Mouse (Mus musculus): ENCODE results near the gene Hsf2. TPM values are rescaled to one million over a fixed set of nuclear protein-coding genes. Genes with fewer than 3 reads are reported as not detected.
"Not testable (repeated sequence)": the region's sequence is repeated elsewhere in the genome, so short reads cannot be mapped to it uniquely, and the experiment has no call there.

Gene Hsf2
- total RNA-seq, 2 experiments from 2014 or later = 31.9 to 33.5 TPM

- no peak for DNase-seq (ENCODE audit: extremely low spot score in 1 of 2, low spot score in 1 of 2)
These were observed 45.5 kb downstream of the Hsf2 start for GRCm38 (mm10) chr10:57531616-57532217.

DNA sequence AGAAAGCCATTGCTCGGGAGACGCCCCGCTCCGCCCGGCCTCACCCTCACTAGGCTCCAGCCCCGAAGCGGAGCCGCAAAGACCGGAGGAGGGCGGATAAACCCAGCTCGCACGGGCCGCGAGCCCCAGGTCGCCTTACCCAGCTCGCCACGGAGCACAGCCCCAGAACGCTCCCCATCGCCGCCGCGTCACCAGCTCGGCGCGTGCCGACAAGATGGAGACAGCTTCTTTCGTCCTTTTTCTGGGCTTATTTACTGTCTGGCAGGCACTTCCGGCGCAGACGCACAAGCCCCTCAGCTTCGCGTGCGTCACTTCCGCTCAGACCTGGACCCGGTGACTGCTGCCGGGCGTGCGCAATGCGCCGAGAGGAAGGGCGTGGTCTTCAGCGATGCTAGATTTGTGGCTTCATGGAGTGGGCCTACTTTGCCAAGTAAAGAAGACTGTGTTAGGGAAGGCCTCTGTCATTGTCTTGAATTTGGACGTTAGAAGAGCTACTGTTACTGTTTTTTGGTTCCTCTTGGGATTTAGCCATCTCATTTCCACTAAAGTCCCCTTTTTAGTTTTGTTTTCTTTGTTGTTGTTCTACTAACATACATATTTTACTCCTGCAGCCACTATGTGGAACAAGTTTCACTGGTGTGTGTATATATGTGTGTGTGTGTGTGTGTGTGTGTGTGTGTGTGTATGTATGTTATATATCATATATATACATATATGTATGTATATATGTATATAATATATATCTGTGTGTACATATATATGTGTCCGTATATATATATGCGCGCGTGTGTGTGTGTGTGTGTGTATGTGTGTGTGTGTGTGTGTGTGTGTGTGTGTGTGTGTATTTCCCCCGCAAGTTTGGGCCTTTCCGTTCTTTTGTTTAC is 46.3 kb downstream of the Hsf2 start, which contains the start of gene Serinc1:
Serinc1 (minus strand) TSS at position 313 of the 884 bp plus-strand sequence.
- DNase-seq (ENCODE audit: extremely low spot score in 1 of 2, low spot score in 1 of 2) = peak; percentile 82 to 92

GRCm38 (mm10) chr10:57543890-57544289 is 57.7 kb downstream of the Hsf2 start:
- DNase-seq (ENCODE audit: extremely low spot score in 1 of 2, low spot score in 1 of 2) = not testable (repeated sequence)

- peak in 1 of 2 experiments; percentile 34 for DNase-seq (ENCODE audit: extremely low spot score in 1 of 2, low spot score in 1 of 2)
These were observed 63.4 kb downstream of the Hsf2 start for GRCm38 (mm10) chr10:57549631-57550030.

DNA sequence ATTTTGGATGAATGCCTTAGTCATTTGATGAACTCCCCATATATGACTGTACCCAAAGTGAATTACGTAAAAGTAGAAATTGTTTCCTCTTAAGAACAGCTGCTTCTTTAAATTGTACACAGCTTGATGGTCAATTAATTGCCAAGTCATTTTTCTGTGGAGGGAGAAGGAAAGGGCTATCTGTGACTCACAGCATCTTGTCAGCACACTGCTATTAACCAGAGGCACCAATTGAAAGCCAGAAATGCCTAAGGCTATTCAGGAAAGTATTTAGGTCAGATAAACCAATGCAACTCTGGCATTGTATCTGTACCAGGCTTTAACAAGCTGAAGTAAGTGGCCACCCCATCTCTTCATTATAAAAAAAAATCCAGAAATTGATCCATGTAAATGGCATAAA is 67.5 kb downstream of the Hsf2 start:
- no peak for DNase-seq (ENCODE audit: extremely low spot score in 1 of 2, low spot score in 1 of 2)

DNA sequence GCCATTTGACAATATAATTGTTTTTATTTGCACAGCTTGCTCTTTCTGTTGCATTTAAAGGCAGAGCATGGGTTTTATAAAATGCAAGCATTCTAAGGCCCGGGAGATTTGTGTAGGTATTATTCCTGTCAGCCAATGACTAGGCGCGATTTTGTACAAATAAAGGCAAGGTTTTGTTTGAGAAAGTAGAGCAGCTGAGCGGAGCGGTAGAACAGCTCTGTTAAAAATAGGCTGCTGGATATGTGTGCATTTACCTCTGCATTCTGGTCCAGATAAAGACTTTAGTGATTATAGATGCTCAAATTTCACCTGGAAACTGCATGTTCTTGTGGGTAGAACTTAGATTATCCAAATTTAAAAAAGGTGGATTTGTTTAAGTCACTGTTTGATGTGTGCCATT is 71.4 kb downstream of the Hsf2 start:
- no peak for DNase-seq (ENCODE audit: extremely low spot score in 1 of 2, low spot score in 1 of 2)

Other genes starting within 250 kb of the Hsf2 start
- 1,000 to 10,000 TPM in 1 of 2 experiments, 100 to 1,000 TPM in 1; 916 to 1,016 TPM for gene Serinc1, start 46.1 kb downstream of the Hsf2 start, total RNA-seq (2021)
- 10 to 100 TPM in 1 of 2 experiments, 1 to 10 TPM in 1; 5.8 to 12.3 TPM for gene Pkib, start 145.6 kb downstream of the Hsf2 start, total RNA-seq (2021)